Mouse (Mus musculus) liver, embryonic 11.5 days (tissue): ENCODE data around the gene Ube2n. TPM values are rescaled to one million over a fixed set of nuclear protein-coding genes. Genes with fewer than 3 reads are reported as not detected.

Experiments used
- ATAC-seq: fragments of 200-750 bp; cut with Nextera tagmentation; replicated peaks from 2 replicates; pipeline ENCODE4 v1.8.0; 2017; ENCODE audit warnings: moderate number of reproducible peaks, mild to moderate bottlenecking, moderate TSS enrichment, moderate library complexity; ENCODE audit not compliant: low FRiP score
- DNase-seq: peaks from one replicate; pipeline ENCODE4 v3.0.0-alpha.2; 2017; ENCODE audit warnings: low spot score
- H3K27ac ChIP-seq: fragments of 300-500 bp; sonication (generic); 2 replicates; pipeline ENCODE4 v1.5.1; 2014; ENCODE audit warnings: mild to moderate bottlenecking, low read depth, low read length, control low read depth
- H3K27me3 ChIP-seq: fragments of 300-500 bp; sonication (generic); replicated peaks from 2 replicates; pipeline ENCODE4 v1.6.1; 2014; ENCODE audit warnings: low read length, mixed read lengths; ENCODE audit not compliant: control insufficient read depth, insufficient read depth
- H3K36me3 ChIP-seq: fragments of 300-500 bp; sonication (generic); 2 replicates; pipeline ENCODE4 v1.6.1; 2014; ENCODE audit warnings: mild to moderate bottlenecking, low read length, moderate library complexity, mixed read lengths; ENCODE audit not compliant: control insufficient read depth, insufficient read depth
- H3K4me1 ChIP-seq: fragments of 300-500 bp; sonication (generic); replicated peaks from 2 replicates; pipeline ENCODE4 v1.6.1; 2014; ENCODE audit warnings: low read length, mixed read lengths; ENCODE audit not compliant: control insufficient read depth, insufficient read depth
- H3K4me2 ChIP-seq: fragments of 300-500 bp; sonication (generic); 2 replicates; pipeline ENCODE4 v1.6.1; 2014; ENCODE audit warnings: mild to moderate bottlenecking, control low read depth, moderate library complexity
- H3K4me3 ChIP-seq: fragments of 300-500 bp; sonication (generic); 2 replicates; pipeline ENCODE4 v1.5.1; 2014; ENCODE audit warnings: low read depth, low read length, control low read depth
- H3K9ac ChIP-seq: fragments of 300-500 bp; sonication (generic); 2 replicates; pipeline ENCODE4 v1.6.1; 2014; ENCODE audit warnings: low read depth, low read length, control low read depth
- H3K9me3 ChIP-seq: fragments of 300-500 bp; sonication (generic); 2 replicates; pipeline ENCODE4 v1.6.1; 2016; ENCODE audit warnings: low read length, inconsistent platforms, mixed read lengths; ENCODE audit not compliant: control insufficient read depth
- WGBS: fragments of 180-500 bp; shearing (Covaris S2); extraction: QIAGEN DNeasy Blood & Tissue Kit; methylation state at CpG from one replicate; pipeline ENCODE4 v1.1.7; 2014; 5-methylcytosine and 5-hydroxymethylcytosine counted together
- polyA plus RNA-seq: library from polyadenylated mRNA; unstranded; fragments of >200 nt; fragmentation: Nextera tagmentation; extraction: Ambion mirVana; gene quantifications from 2 replicates; pipeline ENCODE4 v1.2.1, GENCODE M21; 2014

Gene Ube2n
- polyA plus RNA-seq: 310 and 327 TPM in 2 replicates

DNA sequence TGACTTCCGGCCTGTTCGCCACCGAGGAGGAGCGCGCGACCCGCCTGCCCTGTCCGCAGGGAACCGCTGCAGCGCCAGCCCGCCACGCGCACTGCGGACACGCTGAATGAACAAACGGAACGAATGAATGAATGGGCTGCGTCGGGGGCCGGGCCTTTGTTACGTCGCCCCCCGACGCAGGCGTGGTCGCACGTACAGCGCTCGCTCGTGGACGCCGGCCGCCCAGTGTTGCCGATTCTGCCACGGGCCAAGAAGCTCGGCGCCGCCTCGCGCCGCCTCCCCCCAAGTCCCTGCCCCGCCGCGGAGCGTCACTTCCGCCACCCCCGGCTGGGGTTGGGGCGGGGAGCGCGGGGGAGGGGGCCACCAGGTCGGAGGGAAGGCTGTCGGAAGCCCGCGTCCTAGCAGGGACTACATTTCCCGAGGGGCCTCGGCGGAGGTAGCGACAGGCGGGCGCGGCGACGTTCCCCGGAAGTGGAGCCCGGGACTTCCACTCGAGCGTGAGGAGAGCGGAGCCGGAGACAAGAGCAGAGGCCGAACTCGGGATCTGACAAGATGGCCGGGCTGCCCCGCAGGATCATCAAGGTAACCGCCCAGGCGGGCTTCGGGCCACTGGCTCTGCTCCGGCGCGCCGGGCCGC, at the start of gene Ube2n:
Gene Ube2n (plus strand): TSS at position 490 of the 637 bp plus-strand sequence.
- peak; percentile 99 for DNase-seq
- H3K27me3 ChIP-seq: no peaks in the 10 kb centered on the region
- H3K9me3 ChIP-seq: no peaks in the 10 kb centered on the region
- no peaks in the 10 kb centered on the region for H3K36me3 ChIP-seq
- WGBS: under 1% methylated on average over 80 of the region's 81 CpGs
- H3K4me1 ChIP-seq: peaks cover 10% of the 10 kb centered on the region; the same call in 1 of the 2 replicates
- peak within 1 kb of the TSS; percentile 89 for H3K4me2 ChIP-seq
- peak within 1 kb of the TSS; percentile 100 for H3K4me3 ChIP-seq
- peak within 1 kb of the TSS; percentile 97 for H3K9ac ChIP-seq
- peak; percentile 96 for ATAC-seq
- H3K27ac ChIP-seq: peak within 1 kb of the TSS; percentile 94

- H3K4me1 ChIP-seq: no peaks in the 10 kb centered on the region
- 36% methylated on average over 4 of the region's 4 CpGs for WGBS
- no peak overlapping the region for H3K9ac ChIP-seq
- no peak overlapping the region for H3K27ac ChIP-seq
- no peaks in the 10 kb centered on the region for H3K9me3 ChIP-seq
- no peaks in the 10 kb centered on the region for H3K27me3 ChIP-seq
- H3K4me3 ChIP-seq: no peak overlapping the region
- no peaks in the 10 kb centered on the region for H3K36me3 ChIP-seq
- ATAC-seq: no peak
- no peak overlapping the region for H3K4me2 ChIP-seq
- DNase-seq: no peak
Measured at GRCm38 (mm10) chr10:95465485-95465896, 49.5 kb upstream of the Ube2n start.

- no peaks in the 10 kb centered on the region for H3K4me1 ChIP-seq
- H3K27me3 ChIP-seq: no peaks in the 10 kb centered on the region
- H3K4me2 ChIP-seq: no peak overlapping the region
- no peak overlapping the region for H3K4me3 ChIP-seq
- DNase-seq: no peak
- no peaks in the 10 kb centered on the region for H3K9me3 ChIP-seq
- no peaks in the 10 kb centered on the region for H3K36me3 ChIP-seq
- no peak overlapping the region for H3K9ac ChIP-seq
- ATAC-seq: no peak
- 60% methylated on average over 4 of the region's 4 CpGs for WGBS
- no peak overlapping the region for H3K27ac ChIP-seq
Measured at GRCm38 (mm10) chr10:95468894-95469293, 46.1 kb upstream of the Ube2n start.

DNA sequence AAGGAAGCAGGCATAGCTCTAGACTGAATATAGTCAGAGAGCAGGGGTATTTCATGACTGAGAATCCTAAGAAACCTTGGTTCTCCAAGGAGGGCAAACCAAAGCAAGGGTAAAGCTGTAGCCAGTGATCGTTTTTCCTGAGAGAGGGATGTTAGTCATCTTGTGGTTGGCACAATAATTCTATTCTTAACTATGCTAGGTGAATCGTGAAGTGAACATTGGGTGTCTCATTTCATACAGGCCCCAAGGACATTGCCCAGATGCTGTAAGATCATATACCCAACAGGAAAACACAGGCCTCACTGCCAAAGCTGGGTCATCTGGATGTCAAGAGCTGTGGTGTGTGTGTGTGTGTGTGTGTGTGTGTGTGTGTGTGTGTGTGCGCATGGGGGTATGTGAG, 43.8 kb upstream of the Ube2n start:
- no peak overlapping the region for H3K4me2 ChIP-seq
- H3K4me3 ChIP-seq: no peak overlapping the region
- 73% methylated on average over 3 of the region's 3 CpGs for WGBS
- no peak for ATAC-seq
- no peaks in the 10 kb centered on the region for H3K36me3 ChIP-seq
- no peaks in the 10 kb centered on the region for H3K9me3 ChIP-seq
- no peak for DNase-seq
- H3K9ac ChIP-seq: no peak overlapping the region
- H3K27me3 ChIP-seq: no peaks in the 10 kb centered on the region
- H3K27ac ChIP-seq: no peak overlapping the region
- H3K4me1 ChIP-seq: no peaks in the 10 kb centered on the region

- Histone ChIP-seq H3K9me3 (no peaks in the 10 kb centered on the region), H3K27ac (no peak overlapping the region), H3K4me3 (no peak overlapping the region), H3K36me3 (no peaks in the 10 kb centered on the region), H3K9ac (no peak overlapping the region), H3K4me1 (no peaks in the 10 kb centered on the region), H3K4me2 (no peak overlapping the region), H3K27me3 (no peaks in the 10 kb centered on the region)
- no peak for ATAC-seq
- WGBS: 85% methylated on average over 11 of the region's 11 CpGs
- DNase-seq: no peak
Measured at GRCm38 (mm10) chr10:95471889-95472547, 42.9 kb upstream of the Ube2n start.

GRCm38 (mm10) chr10:95475923-95476322, 39.0 kb upstream of the Ube2n start:
- H3K27ac ChIP-seq: no peak overlapping the region
- DNase-seq (peak; percentile 56), ATAC-seq (0 out of 2 replicates have a peak, but pooled peaks have one; percentile 41)
- H3K36me3 ChIP-seq: no peaks in the 10 kb centered on the region
- H3K4me3 ChIP-seq: no peak overlapping the region
- H3K27me3 ChIP-seq: no peaks in the 10 kb centered on the region
- H3K4me1 ChIP-seq: no peaks in the 10 kb centered on the region
- WGBS: 14% methylated on average over 10 of the region's 10 CpGs
- no peak overlapping the region for H3K9ac ChIP-seq
- H3K4me2 ChIP-seq: no peak overlapping the region
- H3K9me3 ChIP-seq: no peaks in the 10 kb centered on the region

GRCm38 (mm10) chr10:95477516-95477915, 37.4 kb upstream of the Ube2n start:
- H3K9me3 ChIP-seq: no peaks in the 10 kb centered on the region
- H3K4me2 ChIP-seq: no peak overlapping the region
- no peaks in the 10 kb centered on the region for H3K36me3 ChIP-seq
- H3K4me1 ChIP-seq: no peaks in the 10 kb centered on the region
- H3K27ac ChIP-seq: no peak overlapping the region
- H3K4me3 ChIP-seq: no peak overlapping the region
- DNase-seq: no peak
- ATAC-seq: no peak
- 78% methylated on average over 11 of the region's 11 CpGs for WGBS
- H3K9ac ChIP-seq: no peak overlapping the region
- no peaks in the 10 kb centered on the region for H3K27me3 ChIP-seq

GRCm38 (mm10) chr10:95489653-95490052, 25.3 kb upstream of the Ube2n start:
- Histone ChIP-seq H3K27me3 (no peaks in the 10 kb centered on the region), H3K4me2 (no peak overlapping the region), H3K9me3 (peaks cover 3% of the 10 kb centered on the region; the same call in 1 of the 2 replicates), H3K27ac (no peak overlapping the region), H3K4me3 (no peak overlapping the region), H3K9ac (no peak overlapping the region), H3K4me1 (no peaks in the 10 kb centered on the region), H3K36me3 (peaks cover 68% of the 10 kb centered on the region)
- ATAC-seq: no peak
- WGBS: 77% methylated on average over 2 of the region's 2 CpGs
- DNase-seq: no peak

GRCm38 (mm10) chr10:95494268-95494667, 20.7 kb upstream of the Ube2n start:
- no peaks in the 10 kb centered on the region for H3K4me1 ChIP-seq
- 68% methylated on average over 5 of the region's 5 CpGs for WGBS
- H3K9ac ChIP-seq: no peak overlapping the region
- H3K9me3 ChIP-seq: peaks cover 3% of the 10 kb centered on the region; the same call in 1 of the 2 replicates
- H3K27me3 ChIP-seq: no peaks in the 10 kb centered on the region
- H3K36me3 ChIP-seq: peaks cover 58% of the 10 kb centered on the region
- DNase-seq (no peak), ATAC-seq (no peak)
- H3K4me3 ChIP-seq: no peak overlapping the region
- no peak overlapping the region for H3K27ac ChIP-seq
- H3K4me2 ChIP-seq: no peak overlapping the region
